Mouse (Mus musculus) left cerebral cortex, adult 11 months (tissue): Measurements from ENCODE around the gene Lurap1.

ENCODE experiments used
- DNase-seq: peaks from one replicate; pipeline ENCODE4 v3.0.0; 2022; ENCODE audit warnings: low spot score

The Lurap1 gene

GRCm38 (mm10) chr4:116105278-116105677 lies 45.9 kb downstream of the Lurap1 start:
- DNase-seq = no peak

GRCm38 (mm10) chr4:116100959-116101358 lies 50.2 kb downstream of the Lurap1 start:
- no peak for DNase-seq

- no peak for DNase-seq
Measured at GRCm38 (mm10) chr4:116097211-116097610, 53.9 kb downstream of the Lurap1 start.

GRCm38 (mm10) chr4:116096291-116096690 lies 54.8 kb downstream of the Lurap1 start:
- no peak for DNase-seq

- DNase-seq = no peak
Measured at GRCm38 (mm10) chr4:116088510-116089249, 62.5 kb downstream of the Lurap1 start.
